Mouse (Mus musculus) heart, adult 9 months (tissue): ENCODE data around the gene Olfr193.
"Not testable (repeated sequence)": the region's sequence is repeated elsewhere in the genome, so short reads cannot be mapped to it uniquely, and the experiment has no call there.

Experiments used
- DNase-seq, 2 experiments: peaks; one replicate each; pipeline ENCODE4 v3.0.0; 2022; ENCODE audit warnings: low spot score in 2 of 2

The Olfr193 gene

GRCm38 (mm10) chr16:59111781-59112180, at the start of gene Olfr193:
TSS of gene Olfr193 (minus strand) at chr16:59111881.
- no peak for DNase-seq

GRCm38 (mm10) chr16:59151996-59152395, 40.3 kb upstream of the Olfr193 start:
- no peak for DNase-seq

GRCm38 (mm10) chr16:59146746-59147145, 35.1 kb upstream of the Olfr193 start, which contains the start of gene Olfr195:
TSS of gene Olfr195 (plus strand) at chr16:59147046.
- DNase-seq, result no peak

- no peak for DNase-seq
Measured at GRCm38 (mm10) chr16:59141105-59141504, 29.4 kb upstream of the Olfr193 start.

GRCm38 (mm10) chr16:59130740-59131139, 19.1 kb upstream of the Olfr193 start:
- no peak for DNase-seq

GRCm38 (mm10) chr16:59120969-59121368, 9.3 kb upstream of the Olfr193 start, which contains the start of gene Olfr194:
TSS of gene Olfr194 (minus strand) at chr16:59121069.
- no peak for DNase-seq

GRCm38 (mm10) chr16:59108522-59108921, 3.2 kb downstream of the Olfr193 start:
- not testable (repeated sequence) for DNase-seq

- DNase-seq, result no peak
Measured at GRCm38 (mm10) chr16:59105312-59105711, 6.4 kb downstream of the Olfr193 start.

- not testable (repeated sequence) for DNase-seq
Measured at GRCm38 (mm10) chr16:59089722-59090121, 22.0 kb downstream of the Olfr193 start, which contains the start of gene Olfr191. TSS of gene Olfr191 (minus strand) at chr16:59089822.

- DNase-seq, result not testable (repeated sequence)
Measured at GRCm38 (mm10) chr16:59081113-59081512, 30.6 kb downstream of the Olfr193 start.

- no peak for DNase-seq
Measured at GRCm38 (mm10) chr16:59077905-59078304, 33.8 kb downstream of the Olfr193 start, which contains the start of gene Olfr190. TSS of gene Olfr190 (minus strand) at chr16:59078005.

- no peak for DNase-seq
Measured at GRCm38 (mm10) chr16:59073520-59073919, 38.2 kb downstream of the Olfr193 start.

GRCm38 (mm10) chr16:59071755-59072154, 39.9 kb downstream of the Olfr193 start:
- no peak for DNase-seq

- not testable (repeated sequence) for DNase-seq
Measured at GRCm38 (mm10) chr16:59062411-59062810, 49.3 kb downstream of the Olfr193 start.
